Mouse (Mus musculus): ENCODE data around the gene Shb. TPM values are rescaled to one million over a fixed set of nuclear protein-coding genes. Genes with fewer than 3 reads are reported as not detected.

Shb gene
- total and polyA plus RNA-seq, 3 experiments, result 7.7 to 15.5 (median 8.6) TPM

DNA sequence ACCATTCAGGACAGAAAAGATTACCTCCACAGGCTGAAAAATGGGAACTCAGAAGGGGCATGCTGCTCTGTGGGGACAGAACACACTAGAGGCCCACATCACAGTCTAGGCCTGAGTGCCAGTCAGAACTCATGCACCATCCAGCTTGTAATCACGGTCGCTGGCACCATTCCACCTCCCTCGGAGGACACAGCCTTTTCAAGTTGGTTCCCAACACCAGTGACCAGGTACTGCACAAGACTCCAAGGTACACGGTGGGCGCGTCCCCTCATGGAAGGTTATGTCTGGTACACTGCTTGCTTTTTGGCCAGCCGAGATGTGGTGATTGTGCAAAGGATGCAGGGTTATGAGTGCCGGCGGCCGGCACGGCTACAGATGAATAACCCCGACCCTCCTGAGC, 98.2 kb downstream of the Shb start:
- TF ChIP-seq NELFE (IDR thresholded peaks at IDR 0.05; ENCODE audit: low read depth, low read length) (no peak), JUN (IDR thresholded peaks at IDR 0.05; ENCODE audit: insufficient read depth, low read depth, low read length) (no peak), GABPA (IDR thresholded peaks at IDR 0.05; ENCODE audit: insufficient replicate concordance, low read depth, low read length) (no peak), HCFC1 (IDR thresholded peaks at IDR 0.05; ENCODE audit: low read depth, low read length) (no peak), ZNF384 (IDR thresholded peaks at IDR 0.05; ENCODE audit: low read depth, low read length) (no peak), ELF1 (IDR thresholded peaks at IDR 0.05; ENCODE audit: low read depth, low read length) (no peak), SMC3 (IDR thresholded peaks at IDR 0.05; ENCODE audit: low read depth, low read length) (no peak), BHLHE40 (IDR thresholded peaks at IDR 0.05; ENCODE audit: low read depth, low read length) (no peak), ETS1 (conservative IDR thresholded peaks at IDR 0.05; ENCODE audit: low read depth, low read length) (no peak), ZMIZ1 (IDR thresholded peaks at IDR 0.05; ENCODE audit: low read depth, low read length) (no peak), MAX (IDR thresholded peaks at IDR 0.05; ENCODE audit: low read length) (no peak), MXI1 (IDR thresholded peaks at IDR 0.05; ENCODE audit: low read depth, low read length) (no peak), POLR2A (IDR thresholded peaks at IDR 0.05; ENCODE audit: low read depth, low read length) (no peak), MEF2A (IDR thresholded peaks at IDR 0.05; ENCODE audit: borderline replicate concordance, low read depth, low read length) (no peak), CTCF (conservative IDR thresholded peaks at IDR 0.05 in 1 of 2, IDR thresholded peaks at IDR 0.05 in 1 of 2; ENCODE audit: low read depth in 2 of 2, low read length in 2 of 2) (no peak), NRF1 (IDR thresholded peaks at IDR 0.05; ENCODE audit: low read depth, low read length) (no peak), TBP (conservative IDR thresholded peaks at IDR 0.05; ENCODE audit: low read depth, low read length) (no peak), USF1 (IDR thresholded peaks at IDR 0.05; ENCODE audit: low read depth, low read length) (no peak)
- Histone ChIP-seq H3K4me3 (replicated peaks in 1 of 3; ENCODE audit: low read depth in 2 of 3, low read length in 2 of 3, poor library complexity in 1 of 3) (no peak overlapping the region), H3K4me1 (ENCODE audit: control insufficient read depth in 1 of 2, insufficient read depth in 2 of 2) (peaks cover 37 to 73% of the 10 kb centered on the region in 2 experiments), H3K27ac (ENCODE audit: insufficient read depth, low read depth) (no peak overlapping the region), H3K27me3 (replicated peaks) (no peaks in the 10 kb centered on the region), H3K9ac (ENCODE audit: insufficient read depth, low read depth) (no peak overlapping the region), H3K79me2 (replicated peaks; ENCODE audit: control insufficient read depth, extremely low read depth, insufficient read depth, poor library complexity, severe bottlenecking) (no peaks in the 10 kb centered on the region), H3K36me3 (replicated peaks in 1 of 2; ENCODE audit: control insufficient read depth in 1 of 2, insufficient read depth in 1 of 2, low read length in 1 of 2) (peaks cover 0 to 77% of the 10 kb centered on the region in 2 experiments), H3K9me3 (replicated peaks; ENCODE audit: low read length) (no peaks in the 10 kb centered on the region), H3K4me2 (ENCODE audit: insufficient read depth, low read depth, poor library complexity, severe bottlenecking) (no peak overlapping the region)
- in situ Hi-C loops (cut with MboI; ENCODE audit: low pct_ligation_motif_present, low pct_unique_long_range_greater_than_20kb, low sequenced_read_pairs), result no loop called here
- dilution Hi-C loops (cut with MboI; ENCODE audit: extremely low pct_ligation_motif_present, extremely low pct_unique_long_range_greater_than_20kb, low sequenced_read_pairs), result no loop called here
- no peak for DNase-seq (ENCODE audit: extremely low read depth)

DNA sequence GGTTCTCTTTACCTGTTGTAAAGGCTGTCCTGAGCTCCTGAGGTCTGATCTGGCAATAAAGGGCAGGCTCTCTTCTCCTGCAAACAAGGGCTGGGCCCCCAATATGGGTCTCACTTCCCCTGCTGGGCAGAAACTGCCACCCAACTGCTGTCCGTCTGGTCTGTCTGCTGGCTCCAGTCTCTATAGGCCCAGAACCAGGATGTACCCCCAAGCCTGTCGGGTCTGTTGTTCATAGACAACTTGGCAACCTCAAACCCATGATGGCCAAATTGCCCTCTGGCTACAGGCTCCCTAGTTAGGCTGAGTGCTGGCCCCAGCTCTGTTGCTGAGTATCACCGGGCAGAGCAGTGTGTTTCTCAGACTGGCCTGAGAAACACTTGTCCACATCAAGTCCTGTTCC, 100.5 kb downstream of the Shb start:
- Histone ChIP-seq H3K36me3 (replicated peaks in 1 of 2; ENCODE audit: control insufficient read depth in 1 of 2, insufficient read depth in 1 of 2, low read length in 1 of 2) (peaks cover 0 to 74% of the 10 kb centered on the region in 2 experiments), H3K4me3 (replicated peaks in 1 of 3; ENCODE audit: low read depth in 2 of 3, low read length in 2 of 3, poor library complexity in 1 of 3) (no peak overlapping the region), H3K79me2 (replicated peaks; ENCODE audit: control insufficient read depth, extremely low read depth, insufficient read depth, poor library complexity, severe bottlenecking) (no peaks in the 10 kb centered on the region), H3K27me3 (replicated peaks) (no peaks in the 10 kb centered on the region), H3K4me1 (ENCODE audit: control insufficient read depth in 1 of 2, insufficient read depth in 2 of 2) (peaks cover 31 to 57% of the 10 kb centered on the region in 2 experiments), H3K27ac (ENCODE audit: insufficient read depth, low read depth) (no peak overlapping the region), H3K9me3 (replicated peaks; ENCODE audit: low read length) (no peaks in the 10 kb centered on the region), H3K4me2 (ENCODE audit: insufficient read depth, low read depth, poor library complexity, severe bottlenecking) (no peak overlapping the region), H3K9ac (ENCODE audit: insufficient read depth, low read depth) (no peak overlapping the region)
- in situ Hi-C loops (cut with MboI; ENCODE audit: low pct_ligation_motif_present, low pct_unique_long_range_greater_than_20kb, low sequenced_read_pairs) (no loop called here), dilution Hi-C loops (cut with MboI; ENCODE audit: extremely low pct_ligation_motif_present, extremely low pct_unique_long_range_greater_than_20kb, low sequenced_read_pairs) (no loop called here)
- no peak for DNase-seq (ENCODE audit: extremely low read depth)
- TF ChIP-seq NRF1 (IDR thresholded peaks at IDR 0.05; ENCODE audit: low read depth, low read length) (no peak), UBTF (IDR thresholded peaks at IDR 0.05; ENCODE audit: low read depth, low read length) (no peak)

Measured in CH12.LX (cell line).